Mouse (Mus musculus) R1 (cell line): Measurements from ENCODE around the gene Scube1.

ENCODE experiments used
- DNase-seq: peaks from one replicate; pipeline ENCODE4 v3.0.0-alpha.2; 2018; ENCODE audit warnings: low read depth, low spot score

Gene Scube1

GRCm38 (mm10) chr15:83665993-83666392 lies 58.8 kb downstream of the Scube1 start:
- no peak for DNase-seq

- peak; percentile 27 for DNase-seq
Measured at GRCm38 (mm10) chr15:83664722-83665121, 60.1 kb downstream of the Scube1 start.

- DNase-seq: no peak
Measured at GRCm38 (mm10) chr15:83663066-83663465, 61.8 kb downstream of the Scube1 start.

- no peak for DNase-seq
Measured at GRCm38 (mm10) chr15:83662106-83662505, 62.7 kb downstream of the Scube1 start.

GRCm38 (mm10) chr15:83642518-83642917 lies 82.3 kb downstream of the Scube1 start:
- no peak for DNase-seq

- DNase-seq: no peak
Measured at GRCm38 (mm10) chr15:83640208-83640607, 84.6 kb downstream of the Scube1 start.

- DNase-seq: no peak
Measured at GRCm38 (mm10) chr15:83639160-83639559, 85.7 kb downstream of the Scube1 start.

- DNase-seq: no peak
Measured at GRCm38 (mm10) chr15:83638196-83638899, 86.5 kb downstream of the Scube1 start.

- DNase-seq: no peak
Measured at GRCm38 (mm10) chr15:83636759-83637158, 88.1 kb downstream of the Scube1 start.

- peak; percentile 33 for DNase-seq
Measured at GRCm38 (mm10) chr15:83635251-83635650, 89.6 kb downstream of the Scube1 start.

GRCm38 (mm10) chr15:83634076-83634475 lies 90.7 kb downstream of the Scube1 start:
- DNase-seq: peak; percentile 43

GRCm38 (mm10) chr15:83631071-83631470 lies 93.8 kb downstream of the Scube1 start:
- DNase-seq: peak; percentile 47

- peak; percentile 43 for DNase-seq
Measured at GRCm38 (mm10) chr15:83629716-83630115, 95.1 kb downstream of the Scube1 start.

- DNase-seq: peak; percentile 65
Measured at GRCm38 (mm10) chr15:83626142-83626645, 98.6 kb downstream of the Scube1 start.

- no peak for DNase-seq
Measured at GRCm38 (mm10) chr15:83615245-83615644, 109.6 kb downstream of the Scube1 start.

- DNase-seq: peak; percentile 78
Measured at GRCm38 (mm10) chr15:83607115-83607802, 117.6 kb downstream of the Scube1 start.

GRCm38 (mm10) chr15:83606700-83607099 lies 118.1 kb downstream of the Scube1 start:
- no peak for DNase-seq

- no peak for DNase-seq
Measured at GRCm38 (mm10) chr15:83606216-83606615, 118.6 kb downstream of the Scube1 start.

- DNase-seq: no peak
Measured at GRCm38 (mm10) chr15:83603426-83603825, 121.4 kb downstream of the Scube1 start.

- DNase-seq: no peak
Measured at GRCm38 (mm10) chr15:83603046-83603396, 121.8 kb downstream of the Scube1 start.

GRCm38 (mm10) chr15:83602372-83603045 lies 122.3 kb downstream of the Scube1 start:
- no peak for DNase-seq

- no peak for DNase-seq
Measured at GRCm38 (mm10) chr15:83601185-83601584, 123.6 kb downstream of the Scube1 start.
